Mouse (Mus musculus) kidney, postnatal 4 days (tissue): Measurements from ENCODE around the gene Tmem121b.

ENCODE experiments used
- DNase-seq, 2 experiments: peaks; one replicate each; pipeline ENCODE4 v3.0.0; 2021; ENCODE audit warnings: mixed read lengths in 2 of 2

Tmem121b gene

GRCm38 (mm10) chr6:120463884-120464283 lies 29.7 kb downstream of the Tmem121b start:
- DNase-seq, result peak; percentile 24 to 49

- DNase-seq, result peak; percentile 82 to 90
Measured at GRCm38 (mm10) chr6:120463086-120463871, 30.3 kb downstream of the Tmem121b start, which contains the start of gene Il17ra. Il17ra (plus strand) TSS chr6:120463247.

GRCm38 (mm10) chr6:120462251-120462650 lies 31.4 kb downstream of the Tmem121b start:
- DNase-seq, result no peak

- no peak for DNase-seq
Measured at GRCm38 (mm10) chr6:120461217-120461616, 32.4 kb downstream of the Tmem121b start.

- no peak for DNase-seq
Measured at GRCm38 (mm10) chr6:120457751-120458150, 35.9 kb downstream of the Tmem121b start.

- no peak for DNase-seq
Measured at GRCm38 (mm10) chr6:120457074-120457473, 36.5 kb downstream of the Tmem121b start.

- DNase-seq, result peak in 1 of 2 experiments; percentile 46
Measured at GRCm38 (mm10) chr6:120454627-120455077, 39.0 kb downstream of the Tmem121b start.

- no peak for DNase-seq
Measured at GRCm38 (mm10) chr6:120453556-120453955, 40.1 kb downstream of the Tmem121b start.

- DNase-seq, result no peak
Measured at GRCm38 (mm10) chr6:120453103-120453445, 40.5 kb downstream of the Tmem121b start.

- DNase-seq, result no peak
Measured at GRCm38 (mm10) chr6:120452384-120453102, 41.1 kb downstream of the Tmem121b start.

- no peak for DNase-seq
Measured at GRCm38 (mm10) chr6:120450208-120450607, 43.4 kb downstream of the Tmem121b start.

GRCm38 (mm10) chr6:120443363-120444355 lies 49.9 kb downstream of the Tmem121b start:
- peak in 1 of 2 experiments; percentile 30 for DNase-seq

- DNase-seq, result no peak
Measured at GRCm38 (mm10) chr6:120442171-120442749, 51.3 kb downstream of the Tmem121b start.
